Mouse (Mus musculus) cerebellum, adult 2 months (tissue): ENCODE data around the gene Sprr4. TPM values are rescaled to one million over a fixed set of nuclear protein-coding genes. Genes with fewer than 3 reads are reported as not detected.
"Not testable (repeated sequence)": the region's sequence is repeated elsewhere in the genome, so short reads cannot be mapped to it uniquely, and the experiment has no call there.

Experiments used
- DNase-seq, 2 experiments: peaks; one replicate each; pipeline ENCODE4 v3.0.0; 2021
- H3K27ac ChIP-seq: fragments of 200-500 bp; 2 replicates; pipeline ENCODE4 v1.5.1; 2012; ENCODE audit warnings: low read length, control low read depth, inconsistent platforms; ENCODE audit not compliant: insufficient read depth
- H3K27me3 ChIP-seq: fragments of 200-500 bp; 2 replicates; pipeline ENCODE4 v1.6.1; 2012; ENCODE audit warnings: inconsistent platforms, mild to moderate bottlenecking, low read length, moderate library complexity; ENCODE audit not compliant: control insufficient read depth, insufficient read depth
- H3K4me1 ChIP-seq: fragments of 200-500 bp; 2 replicates; pipeline ENCODE4 v1.6.1; 2011; ENCODE audit warnings: low read length; ENCODE audit not compliant: control insufficient read depth, insufficient read depth
- H3K4me3 ChIP-seq: fragments of 200-500 bp; replicated peaks from 2 replicates; pipeline ENCODE3; 2011; ENCODE audit warnings: mild to moderate bottlenecking, low read depth, low read length, control low read depth; ENCODE audit not compliant: insufficient read depth
- CTCF ChIP-seq: fragments of 200-500 bp; IDR thresholded peaks from 2 replicates; pipeline ENCODE4 v1.5.1; 2011; ENCODE audit warnings: low read depth, mild to moderate bottlenecking, control low read depth, low read length, moderate library complexity, borderline replicate concordance; ENCODE audit not compliant: insufficient read depth
- POLR2A ChIP-seq: fragments of 200-500 bp; IDR thresholded peaks from 2 replicates; pipeline ENCODE4 v1.6.1; 2011; ENCODE audit warnings: low read length, control low read depth, borderline replicate concordance; ENCODE audit not compliant: insufficient read depth
- WGBS: fragments of 180-500 bp; shearing (Covaris S2); methylation state at CpG from one replicate; pipeline ENCODE4 v1.1.7; 2018; 5-methylcytosine and 5-hydroxymethylcytosine counted together
- polyA plus RNA-seq: library from polyadenylated mRNA; depleted of rRNA; stranded (reverse); fragments of >200 nt; gene quantifications from 2 replicates; pipeline ENCODE4 v1.2.3, GENCODE M21; 2012; rRNA removed

The Sprr4 gene
- polyA plus RNA-seq = not detected in 2 replicates

- Histone ChIP-seq H3K4me1 (no peaks in the 10 kb centered on the region), H3K27ac (no peak within 1 kb of the TSS), H3K27me3 (no peaks in the 10 kb centered on the region), H3K4me3 (no peak within 1 kb of the TSS)
- TF ChIP-seq CTCF (no peak), POLR2A (no peak)
- WGBS = 98% methylated on average over 1 of the region's 1 CpGs
- DNase-seq = no peak
These were observed at the start of gene Sprr4 for GRCm38 (mm10) chr3:92500393-92500792. Gene Sprr4 (minus strand): TSS chr3:92500493.

- no peak within 1 kb of the TSS for H3K4me3 ChIP-seq
- H3K4me1 ChIP-seq = no peaks in the 10 kb centered on the region
- H3K27me3 ChIP-seq = no peaks in the 10 kb centered on the region
- H3K27ac ChIP-seq = no peak within 1 kb of the TSS
- no peak for DNase-seq
- TF ChIP-seq POLR2A (no peak), CTCF (no peak)
- 84% methylated on average over 3 of the region's 3 CpGs for WGBS
These were observed 34.1 kb upstream of the Sprr4 start, which contains the start of gene 2310046K23Rik for GRCm38 (mm10) chr3:92534411-92534810. Gene 2310046K23Rik (minus strand): TSS chr3:92534511.

DNA sequence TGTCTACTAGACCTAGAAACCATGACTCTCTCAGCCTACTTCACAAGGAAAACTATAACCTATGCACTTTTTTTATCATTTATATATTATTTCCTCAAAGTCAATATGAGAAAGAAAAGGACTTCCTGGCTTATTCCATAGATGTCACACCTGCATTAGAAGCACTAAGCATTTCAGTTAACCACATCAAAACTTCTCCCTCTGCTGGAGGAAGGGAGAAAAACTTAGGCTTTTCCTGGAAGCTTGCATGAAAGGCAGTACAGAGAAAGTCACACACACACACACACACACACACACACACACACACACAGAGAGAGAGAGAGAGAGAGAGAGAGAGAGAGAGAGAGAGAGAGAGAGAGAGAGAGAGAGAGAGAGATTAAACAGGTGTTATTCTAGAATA lies 12.0 kb upstream of the Sprr4 start:
- Histone ChIP-seq H3K27ac (no peak overlapping the region), H3K4me1 (no peaks in the 10 kb centered on the region), H3K27me3 (no peaks in the 10 kb centered on the region), H3K4me3 (no peak overlapping the region)
- DNase-seq = no peak
- no peak for TF ChIP-seq CTCF
- TF ChIP-seq POLR2A = no peak

GRCm38 (mm10) chr3:92510786-92511185 lies 10.5 kb upstream of the Sprr4 start:
- Histone ChIP-seq H3K27ac (no peak overlapping the region), H3K4me1 (no peaks in the 10 kb centered on the region), H3K27me3 (no peaks in the 10 kb centered on the region), H3K4me3 (no peak overlapping the region)
- DNase-seq = peak in 1 of 2 experiments; percentile 1
- no peak for TF ChIP-seq POLR2A
- no peak for TF ChIP-seq CTCF

DNA sequence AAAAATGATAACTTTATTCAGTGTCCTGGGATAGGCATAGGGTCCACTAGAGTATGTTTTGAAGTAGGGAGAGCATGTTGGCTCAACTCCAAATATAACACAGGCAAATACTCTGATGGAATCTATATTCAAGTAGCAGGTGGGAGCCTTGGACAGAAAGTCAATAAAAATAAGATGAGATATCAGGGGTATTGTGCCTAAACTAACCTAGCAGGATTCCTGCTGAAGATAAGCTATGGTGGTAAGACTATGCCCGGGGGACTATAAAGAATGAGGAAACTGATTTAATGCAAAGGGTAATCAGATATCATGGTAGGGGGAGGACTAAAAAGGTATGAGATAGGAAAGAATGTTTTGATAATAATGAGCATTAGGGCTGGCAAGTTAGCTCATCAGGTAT lies 7.9 kb upstream of the Sprr4 start:
- Histone ChIP-seq H3K4me1 (no peaks in the 10 kb centered on the region), H3K27me3 (no peaks in the 10 kb centered on the region), H3K4me3 (no peak overlapping the region), H3K27ac (no peak overlapping the region)
- WGBS = 96% methylated on average over 1 of the region's 1 CpGs
- DNase-seq = no peak
- TF ChIP-seq POLR2A (no peak), CTCF (no peak)

DNA sequence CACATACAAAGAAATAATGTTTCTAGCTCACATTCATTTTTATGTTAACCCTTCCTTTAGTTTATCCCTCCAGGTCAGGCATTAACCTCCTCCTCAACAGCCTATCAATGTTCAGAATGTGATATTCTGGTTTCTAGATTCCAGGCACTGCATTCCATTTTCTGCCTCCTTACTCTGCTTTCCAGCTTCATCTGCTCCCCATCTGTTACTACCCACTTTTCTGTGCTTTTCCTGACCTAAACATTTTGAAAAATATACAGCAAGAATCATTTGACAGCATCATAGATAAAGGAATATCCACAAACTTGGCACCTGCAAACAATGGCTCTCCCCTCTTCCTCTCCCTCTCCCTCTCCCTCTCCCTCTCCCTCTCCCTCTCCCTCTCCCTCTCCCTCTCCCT lies 3.2 kb upstream of the Sprr4 start:
- no peak for TF ChIP-seq CTCF
- no peak for TF ChIP-seq POLR2A
- H3K27ac ChIP-seq = no peak overlapping the region
- no peak for DNase-seq
- no peak overlapping the region for H3K4me3 ChIP-seq
- no peaks in the 10 kb centered on the region for H3K4me1 ChIP-seq
- H3K27me3 ChIP-seq = no peaks in the 10 kb centered on the region

DNA sequence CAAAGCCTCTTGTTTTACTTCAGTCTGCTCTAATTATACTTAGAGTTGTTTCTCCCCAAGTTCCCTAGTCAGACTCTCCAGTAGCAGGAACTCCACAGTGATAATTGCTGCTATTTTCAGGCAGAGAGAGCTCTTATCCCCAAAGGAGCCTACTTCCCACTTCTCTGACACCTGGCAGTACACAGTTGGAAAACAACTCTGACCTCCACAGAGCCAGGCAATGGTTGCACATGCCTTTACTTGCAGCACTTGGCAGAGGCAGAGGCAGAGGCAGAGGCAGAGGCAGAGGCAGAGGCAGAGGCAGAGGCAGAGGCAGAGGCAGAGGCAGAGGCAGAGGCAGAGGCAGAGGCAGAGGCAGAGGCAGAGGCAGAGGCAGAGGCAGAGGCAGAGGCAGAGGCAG lies 10.0 kb downstream of the Sprr4 start:
- H3K4me1 ChIP-seq, H3K4me3 ChIP-seq, H3K27ac ChIP-seq, DNase-seq, H3K27me3 ChIP-seq: not testable (repeated sequence)

- Histone ChIP-seq H3K4me1 (no peaks in the 10 kb centered on the region), H3K27me3 (no peaks in the 10 kb centered on the region), H3K27ac (no peak overlapping the region), H3K4me3 (no peak overlapping the region)
- TF ChIP-seq CTCF (no peak), POLR2A (no peak)
- DNase-seq = no peak
- 40% methylated on average over 1 of the region's 1 CpGs for WGBS
These were observed 14.0 kb downstream of the Sprr4 start for GRCm38 (mm10) chr3:92486307-92486706.

DNA sequence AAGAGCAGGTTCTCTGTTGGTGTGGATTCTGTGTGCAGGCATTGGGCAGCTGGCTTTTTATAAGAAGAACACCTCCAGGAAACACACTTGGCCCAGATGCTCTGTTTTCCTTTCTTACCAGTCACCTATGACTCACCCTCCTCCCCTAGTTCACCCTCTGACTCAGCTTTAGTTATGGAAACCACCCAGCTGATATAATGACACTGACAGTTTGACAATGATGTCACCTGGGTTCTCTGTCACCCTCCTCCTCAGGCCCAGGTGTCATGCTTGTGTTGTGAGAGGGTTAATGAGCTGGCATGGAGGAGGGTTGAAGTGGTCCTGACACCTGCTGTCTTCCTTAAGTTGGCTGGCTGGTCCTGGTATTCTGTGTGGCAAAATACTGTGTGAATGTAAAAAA lies 14.4 kb downstream of the Sprr4 start, which contains the start of gene Sprr1a:
Gene Sprr1a, minus strand, starts transcription at position 33 of the 400 bp plus-strand sequence.
- H3K4me1 ChIP-seq = no peaks in the 10 kb centered on the region
- H3K27ac ChIP-seq = no peak within 1 kb of the TSS
- no peak for DNase-seq
- H3K27me3 ChIP-seq = no peaks in the 10 kb centered on the region
- TF ChIP-seq POLR2A (no peak), CTCF (no peak)
- H3K4me3 ChIP-seq = no peak within 1 kb of the TSS

DNA sequence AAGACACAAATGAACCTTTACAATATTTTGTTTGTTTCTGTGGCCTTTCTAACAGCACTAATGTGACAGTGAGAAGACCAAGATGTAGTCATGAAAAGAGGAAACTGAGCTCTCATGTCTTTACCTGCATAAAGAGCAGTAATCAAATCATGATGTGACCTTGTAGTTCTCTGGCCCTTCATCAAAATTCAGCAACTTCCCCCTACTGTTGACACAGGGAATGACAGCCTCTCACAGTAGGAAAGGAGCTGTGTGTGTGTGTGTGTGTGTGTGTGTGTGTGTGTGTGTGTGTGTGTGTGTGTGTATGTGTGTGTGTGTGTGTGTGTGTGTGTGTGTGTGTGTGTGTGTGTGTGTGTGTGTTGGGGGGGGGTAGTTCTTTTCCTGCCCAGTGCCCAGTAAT lies 19.0 kb downstream of the Sprr4 start:
- not testable (repeated sequence) for H3K27ac ChIP-seq, H3K4me3 ChIP-seq, H3K27me3 ChIP-seq, H3K4me1 ChIP-seq, DNase-seq
